Mouse (Mus musculus) hindbrain, embryonic 15.5 days (tissue): ENCODE data around the gene Kcnmb4. TPM values are rescaled to one million over a fixed set of nuclear protein-coding genes. Genes with fewer than 3 reads are reported as not detected.

ENCODE experiments used
- ATAC-seq: fragments of 200-750 bp; cut with Nextera tagmentation; 2 replicates; pipeline ENCODE4 v1.8.0; 2017; ENCODE audit warnings: low read depth, moderate number of reproducible peaks, moderate TSS enrichment; ENCODE audit not compliant: low FRiP score
- H3K27ac ChIP-seq: fragments of 300-500 bp; sonication (generic); replicated peaks from 2 replicates; pipeline ENCODE4 v1.5.1; 2015; ENCODE audit warnings: mild to moderate bottlenecking, inconsistent platforms
- H3K27me3 ChIP-seq: fragments of 300-500 bp; sonication (generic); 2 replicates; pipeline ENCODE4 v1.6.1; 2015; ENCODE audit warnings: control low read depth, inconsistent platforms
- H3K36me3 ChIP-seq: fragments of 300-500 bp; sonication (generic); 2 replicates; pipeline ENCODE4 v1.6.1; 2015; ENCODE audit warnings: control low read depth, inconsistent platforms
- H3K4me1 ChIP-seq: fragments of 300-500 bp; sonication (generic); replicated peaks from 2 replicates; pipeline ENCODE4 v1.6.1; 2015; ENCODE audit warnings: control low read depth, inconsistent platforms
- H3K4me2 ChIP-seq: fragments of 300-500 bp; sonication (generic); 2 replicates; pipeline ENCODE4 v1.6.1; 2015; ENCODE audit warnings: moderate library complexity, mild to moderate bottlenecking, inconsistent platforms
- H3K4me3 ChIP-seq: fragments of 300-500 bp; sonication (generic); 2 replicates; pipeline ENCODE4 v1.5.1; 2015; ENCODE audit warnings: mild to moderate bottlenecking, inconsistent platforms
- H3K9ac ChIP-seq: fragments of 300-500 bp; sonication (generic); 2 replicates; pipeline ENCODE4 v1.6.1; 2015; ENCODE audit warnings: inconsistent platforms
- H3K9me3 ChIP-seq: fragments of 300-500 bp; sonication (generic); 2 replicates; pipeline ENCODE4 v1.6.1; 2016; ENCODE audit warnings: control low read depth, inconsistent platforms
- WGBS: fragments of 180-500 bp; shearing (Covaris S2); methylation state at CpG from one replicate; pipeline ENCODE4 v1.1.7; 2015; 5-methylcytosine and 5-hydroxymethylcytosine counted together
- polyA plus RNA-seq: library from polyadenylated mRNA; unstranded; fragments of >200 nt; fragmentation: Nextera tagmentation; extraction: Ambion mirVana; gene quantifications from 2 replicates; pipeline ENCODE4 v1.2.1, GENCODE M21; 2015

Gene Kcnmb4
- polyA plus RNA-seq, 1 experiment from 2014 or later, result 34.9 TPM

DNA sequence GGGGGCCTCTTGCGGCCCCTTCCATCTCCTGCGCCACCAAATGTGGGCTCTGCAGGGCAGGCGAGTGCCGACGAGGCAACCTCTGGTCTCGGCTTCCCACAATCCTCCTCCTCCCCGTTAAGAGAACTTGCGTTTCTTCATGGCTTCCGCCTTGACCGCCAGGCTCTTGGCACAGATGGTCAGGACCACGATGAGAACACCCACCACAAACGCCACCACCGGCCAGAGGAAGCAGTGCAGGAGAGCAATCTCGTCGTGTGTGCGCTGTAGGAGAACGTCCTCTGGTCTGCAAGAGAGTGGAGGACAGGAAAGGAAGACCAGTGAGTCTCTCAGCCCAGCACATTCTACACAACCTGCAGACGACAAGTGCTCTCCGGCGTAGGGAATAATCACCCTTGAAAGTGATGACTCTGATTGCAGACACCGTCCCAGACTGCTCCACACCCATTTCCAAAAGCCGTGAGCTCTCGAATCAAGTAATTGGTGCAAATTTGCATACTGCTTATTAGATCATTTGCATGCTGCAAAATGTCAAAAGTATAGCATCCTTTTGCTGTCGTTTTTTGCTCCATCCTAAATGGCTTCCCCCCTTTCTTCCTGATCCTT is 55.5 kb downstream of the Kcnmb4 start:
- Histone ChIP-seq H3K36me3 (no peaks in the 10 kb centered on the region), H3K9me3 (no peaks in the 10 kb centered on the region), H3K4me1 (0 out of 2 replicates have a peak, but pooled peaks cover 3% of the 10 kb centered on the region), H3K9ac (no peak overlapping the region), H3K27ac (no peak overlapping the region), H3K27me3 (no peaks in the 10 kb centered on the region), H3K4me3 (no peak overlapping the region), H3K4me2 (no peak overlapping the region)
- ATAC-seq, result no peak
- WGBS, result 71% methylated on average over 24 of the region's 24 CpGs

DNA sequence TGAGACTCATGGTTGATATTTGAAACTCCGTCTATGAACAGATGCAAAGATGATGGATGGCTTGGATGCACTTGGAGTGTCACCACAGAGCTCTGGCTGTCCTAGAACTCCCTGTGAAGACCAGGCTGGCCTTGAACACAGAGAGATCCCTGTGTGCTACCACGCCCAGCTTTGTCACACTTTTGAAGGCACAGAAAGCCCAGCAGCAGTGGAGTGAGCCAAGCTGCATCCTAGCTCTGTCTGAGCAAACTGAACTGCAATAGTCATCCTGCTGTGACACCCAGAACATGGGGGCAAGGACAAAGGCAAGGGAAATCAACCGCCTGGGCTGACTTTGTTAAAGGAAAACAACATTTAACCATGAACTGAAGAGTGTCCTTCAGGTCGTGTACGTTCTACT is 57.0 kb downstream of the Kcnmb4 start:
- ATAC-seq, result no peak; the same call in 1 of the 2 replicates
- WGBS, result 58% methylated on average over 5 of the region's 5 CpGs
- H3K4me2 ChIP-seq, result no peak overlapping the region
- H3K9ac ChIP-seq, result no peak overlapping the region
- no peaks in the 10 kb centered on the region for H3K27me3 ChIP-seq
- no peak overlapping the region for H3K27ac ChIP-seq
- H3K4me1 ChIP-seq, result 0 out of 2 replicates have a peak, but pooled peaks cover 3% of the 10 kb centered on the region
- H3K36me3 ChIP-seq, result no peaks in the 10 kb centered on the region
- no peaks in the 10 kb centered on the region for H3K9me3 ChIP-seq
- no peak overlapping the region for H3K4me3 ChIP-seq

DNA sequence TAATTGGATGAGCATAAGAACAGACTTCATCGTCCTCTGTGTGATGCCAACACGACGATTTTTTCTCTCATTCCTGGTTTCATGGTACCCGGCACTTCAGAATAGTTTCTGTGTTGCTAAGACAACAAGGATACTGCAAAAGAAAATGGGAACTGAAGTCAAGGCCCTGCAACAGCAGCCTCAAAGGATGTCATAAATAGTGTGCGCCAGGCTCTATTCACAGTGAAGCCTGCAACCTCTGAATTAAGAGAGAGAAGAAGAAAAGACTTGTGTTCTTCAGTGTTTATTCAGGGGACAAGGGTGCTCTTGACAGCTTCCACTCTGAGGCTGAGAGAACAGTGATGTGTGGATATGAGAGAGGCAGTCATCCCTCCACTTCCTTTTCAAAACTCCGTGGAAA is 57.5 kb downstream of the Kcnmb4 start:
- Histone ChIP-seq H3K4me1 (0 out of 2 replicates have a peak, but pooled peaks cover 3% of the 10 kb centered on the region), H3K9me3 (no peaks in the 10 kb centered on the region), H3K27ac (no peak overlapping the region), H3K4me3 (no peak overlapping the region), H3K36me3 (no peaks in the 10 kb centered on the region), H3K9ac (no peak overlapping the region), H3K27me3 (no peaks in the 10 kb centered on the region), H3K4me2 (no peak overlapping the region)
- 27% methylated on average over 6 of the region's 6 CpGs for WGBS
- peak; percentile 45; the same call in 1 of the 2 replicates for ATAC-seq

DNA sequence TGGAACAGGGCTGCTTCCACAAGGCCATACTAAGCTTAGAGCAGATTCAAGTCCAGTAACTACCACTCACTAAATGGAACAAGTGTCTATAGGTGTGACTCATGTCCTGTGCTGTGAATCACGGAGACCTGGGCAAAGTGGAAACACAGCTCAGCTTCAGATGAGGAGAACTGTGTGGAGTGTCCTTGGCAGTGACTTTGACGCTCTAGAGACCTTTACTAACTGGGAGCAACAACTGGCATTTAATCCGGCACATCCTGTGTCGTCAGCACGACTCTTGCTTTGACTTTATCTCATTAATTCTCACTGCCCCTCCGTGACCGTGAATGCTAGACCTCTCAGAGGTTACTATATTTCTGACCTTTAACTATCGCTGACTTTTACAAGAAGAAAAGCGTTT is 62.9 kb downstream of the Kcnmb4 start:
- ATAC-seq, result no peak

DNA sequence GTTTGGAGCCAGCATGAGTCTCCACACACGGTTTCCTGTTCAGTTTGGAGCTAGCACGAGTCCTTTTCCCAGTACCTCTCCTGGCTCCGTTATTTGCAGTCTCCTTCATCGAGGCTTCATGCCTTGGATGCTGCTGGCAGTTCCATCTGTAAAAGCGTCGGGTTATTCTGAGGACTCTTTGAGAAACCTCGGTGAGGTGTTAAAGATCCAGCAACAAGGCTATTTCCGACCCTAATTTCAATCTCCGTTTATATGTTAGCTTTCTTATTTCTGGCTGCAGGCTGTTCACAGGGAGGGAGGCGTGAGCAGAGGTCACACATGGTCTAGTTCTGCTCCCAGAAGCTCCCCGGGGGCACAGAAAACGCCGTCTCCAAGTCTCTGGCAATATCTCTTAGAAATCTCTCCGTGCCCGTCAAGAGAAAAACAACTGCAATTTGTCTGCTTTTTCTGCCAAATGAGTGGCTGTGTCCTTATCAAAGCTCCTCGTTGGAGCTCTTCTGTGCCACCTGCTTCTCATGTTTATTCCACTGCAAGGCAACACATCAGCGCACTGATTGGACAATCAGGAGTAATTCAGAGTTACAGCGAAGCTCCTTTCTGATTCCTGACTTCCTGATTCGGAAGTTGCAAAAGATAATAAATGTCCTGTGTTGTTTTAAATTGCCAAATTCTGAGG is 65.9 kb downstream of the Kcnmb4 start:
- Histone ChIP-seq H3K4me2 (no peak overlapping the region), H3K27ac (no peak overlapping the region), H3K9me3 (no peaks in the 10 kb centered on the region), H3K36me3 (no peaks in the 10 kb centered on the region), H3K9ac (no peak overlapping the region), H3K4me1 (0 out of 2 replicates have a peak, but pooled peaks cover 3% of the 10 kb centered on the region), H3K27me3 (no peaks in the 10 kb centered on the region), H3K4me3 (no peak overlapping the region)
- WGBS, result 46% methylated on average over 19 of the region's 19 CpGs
- ATAC-seq, result no peak

More for the DNA sequence above, 62.9 kb downstream of the Kcnmb4 start:
- 62% methylated on average over 9 of the region's 9 CpGs for WGBS
- Histone ChIP-seq H3K4me3 (no peak overlapping the region), H3K4me1 (0 out of 2 replicates have a peak, but pooled peaks cover 3% of the 10 kb centered on the region), H3K36me3 (no peaks in the 10 kb centered on the region), H3K4me2 (no peak overlapping the region), H3K9me3 (no peaks in the 10 kb centered on the region), H3K27me3 (no peaks in the 10 kb centered on the region), H3K27ac (no peak overlapping the region), H3K9ac (no peak overlapping the region)

DNA sequence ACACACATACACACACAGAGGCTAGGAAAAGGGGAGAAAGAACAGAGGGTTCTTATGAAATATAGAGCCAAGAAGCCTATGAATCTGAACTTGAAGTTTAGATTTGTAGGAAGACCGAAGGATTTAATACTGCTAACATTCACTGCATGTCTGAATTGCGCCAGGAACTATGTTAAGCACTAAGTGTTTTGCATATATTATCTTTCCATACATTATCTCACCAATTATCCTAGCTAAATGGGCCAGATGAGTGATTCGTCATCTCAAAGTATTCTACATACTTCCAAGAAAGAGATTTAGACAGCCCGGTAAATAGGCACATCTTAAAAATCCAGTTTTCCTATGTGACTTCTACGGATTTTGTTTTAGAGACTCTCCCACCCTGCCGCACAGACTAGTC is 68.7 kb downstream of the Kcnmb4 start:
- no peak for ATAC-seq
- no peak overlapping the region for H3K27ac ChIP-seq
- H3K4me1 ChIP-seq, result 0 out of 2 replicates have a peak, but pooled peaks cover 3% of the 10 kb centered on the region
- no peak overlapping the region for H3K4me3 ChIP-seq
- WGBS, result 94% methylated on average over 6 of the region's 6 CpGs
- no peaks in the 10 kb centered on the region for H3K9me3 ChIP-seq
- no peaks in the 10 kb centered on the region for H3K27me3 ChIP-seq
- H3K4me2 ChIP-seq, result no peak overlapping the region
- H3K9ac ChIP-seq, result no peak overlapping the region
- no peaks in the 10 kb centered on the region for H3K36me3 ChIP-seq

DNA sequence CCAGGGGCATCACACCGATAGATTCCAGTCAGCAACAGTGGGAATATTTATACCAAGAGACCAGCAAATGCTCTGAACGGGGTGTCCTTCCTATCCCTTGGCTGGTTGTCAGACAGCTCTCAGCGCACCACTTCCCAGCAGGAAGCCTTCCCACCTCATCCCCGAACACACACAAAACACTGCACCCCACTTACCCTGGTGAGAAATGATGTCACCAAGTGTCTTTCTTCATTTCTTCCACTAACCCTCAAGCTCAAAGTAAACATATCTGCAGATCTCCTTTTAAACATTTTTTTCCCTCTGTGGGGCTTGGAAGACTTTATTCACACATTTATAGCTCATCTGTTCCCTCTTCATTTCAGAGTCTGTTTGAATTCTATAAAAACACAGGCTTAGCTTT is 70.0 kb downstream of the Kcnmb4 start:
- 76% methylated on average over 4 of the region's 4 CpGs for WGBS
- no peak for ATAC-seq
- no peak overlapping the region for H3K27ac ChIP-seq

DNA sequence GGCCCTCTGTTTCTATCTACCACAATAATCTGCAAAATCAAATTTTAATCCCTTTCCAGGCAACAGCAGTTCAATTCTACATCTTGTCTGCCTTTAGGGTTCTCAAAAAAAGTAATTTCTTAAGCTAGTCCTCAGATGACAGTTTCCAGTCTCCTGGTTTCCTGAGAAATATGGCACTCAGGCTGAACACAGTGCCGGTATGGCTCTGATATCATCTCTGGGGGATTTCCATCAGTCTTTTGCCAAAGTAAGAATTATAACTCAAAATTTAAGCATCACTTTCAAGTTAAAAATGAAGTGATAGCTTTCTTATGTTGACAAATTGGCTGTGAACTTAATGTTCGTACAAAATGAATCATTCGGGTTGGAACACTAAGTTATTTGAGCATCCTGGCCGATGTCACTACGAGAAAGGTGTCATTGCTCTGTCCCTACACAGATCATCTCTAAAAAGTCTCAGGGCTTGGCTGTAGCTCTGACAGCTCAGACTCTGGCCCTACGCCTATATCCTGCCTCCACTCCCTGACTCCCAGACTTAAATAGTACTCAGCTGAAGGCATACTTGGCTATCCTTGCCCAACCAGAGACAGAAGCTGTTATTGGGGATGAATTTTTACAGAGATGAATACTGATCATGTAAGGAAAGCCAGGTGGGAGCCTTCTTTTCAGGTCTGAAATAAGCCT is 70.8 kb downstream of the Kcnmb4 start:
- 90% methylated on average over 6 of the region's 6 CpGs for WGBS
- no peak overlapping the region for H3K9ac ChIP-seq
- no peak for ATAC-seq
- 0 out of 2 replicates have a peak, but pooled peaks cover under 1% of the 10 kb centered on the region for H3K4me1 ChIP-seq
- no peaks in the 10 kb centered on the region for H3K36me3 ChIP-seq
- no peak overlapping the region for H3K4me3 ChIP-seq
- H3K4me2 ChIP-seq, result no peak overlapping the region
- no peaks in the 10 kb centered on the region for H3K9me3 ChIP-seq
- H3K27me3 ChIP-seq, result no peaks in the 10 kb centered on the region
- H3K27ac ChIP-seq, result no peak overlapping the region

More for the DNA sequence above, 70.0 kb downstream of the Kcnmb4 start:
- Histone ChIP-seq H3K4me1 (0 out of 2 replicates have a peak, but pooled peaks cover 3% of the 10 kb centered on the region), H3K36me3 (no peaks in the 10 kb centered on the region), H3K4me2 (no peak overlapping the region), H3K27me3 (no peaks in the 10 kb centered on the region), H3K4me3 (no peak overlapping the region), H3K9ac (no peak overlapping the region), H3K9me3 (no peaks in the 10 kb centered on the region)

DNA sequence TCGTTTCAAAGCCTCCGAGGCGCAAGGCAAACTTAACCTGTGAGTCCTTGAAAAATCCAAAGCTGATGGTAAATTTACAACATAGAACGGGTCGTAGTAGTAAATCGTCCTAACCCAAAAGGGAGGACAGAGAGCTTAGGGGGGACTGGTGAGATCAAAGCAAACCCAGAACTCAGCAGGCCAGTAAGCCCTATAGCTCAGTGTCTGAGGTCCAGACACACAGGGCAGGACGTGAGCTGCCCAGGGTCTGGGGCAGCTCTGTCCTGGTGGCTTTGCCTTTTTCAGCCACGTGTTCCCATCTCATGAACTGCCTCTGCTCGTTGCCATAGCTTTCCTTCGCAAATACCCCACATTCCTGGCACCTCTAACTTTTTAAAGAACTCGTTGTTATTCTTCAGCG is 75.7 kb downstream of the Kcnmb4 start:
- Histone ChIP-seq H3K4me2 (peak overlapping the region; percentile 44), H3K9me3 (no peaks in the 10 kb centered on the region), H3K9ac (no peak overlapping the region), H3K4me1 (no peaks in the 10 kb centered on the region), H3K4me3 (no peak overlapping the region), H3K27me3 (no peaks in the 10 kb centered on the region), H3K36me3 (no peaks in the 10 kb centered on the region), H3K27ac (no peak overlapping the region)
- ATAC-seq, result peak; percentile 42; the same call in 1 of the 2 replicates
- WGBS, result 54% methylated on average over 12 of the region's 12 CpGs

DNA sequence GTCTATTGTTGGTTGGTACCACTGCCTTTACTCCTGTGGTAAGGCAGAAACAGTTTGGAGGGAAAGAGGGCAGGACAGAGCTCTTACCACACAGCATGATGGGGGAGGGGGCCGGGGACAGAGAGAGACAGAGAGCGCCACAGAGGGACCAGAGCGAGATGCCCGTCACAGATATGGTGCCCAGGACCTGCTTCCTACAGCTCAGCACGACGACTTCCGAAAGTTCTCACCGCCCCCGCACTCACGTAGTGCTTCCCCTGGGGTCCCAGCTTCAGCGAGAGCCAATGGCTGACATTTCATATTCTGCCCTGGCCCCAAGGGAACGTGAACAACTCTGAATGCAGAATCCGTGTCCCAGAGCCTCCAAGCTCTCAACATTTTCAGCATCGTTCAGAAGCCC is 76.1 kb downstream of the Kcnmb4 start:
- Histone ChIP-seq H3K9ac (no peak overlapping the region), H3K36me3 (no peaks in the 10 kb centered on the region), H3K4me1 (no peaks in the 10 kb centered on the region), H3K27me3 (no peaks in the 10 kb centered on the region), H3K9me3 (no peaks in the 10 kb centered on the region), H3K4me3 (no peak overlapping the region), H3K4me2 (peak overlapping the region; percentile 44), H3K27ac (no peak overlapping the region)
- ATAC-seq, result no peak
- 32% methylated on average over 14 of the region's 14 CpGs for WGBS

DNA sequence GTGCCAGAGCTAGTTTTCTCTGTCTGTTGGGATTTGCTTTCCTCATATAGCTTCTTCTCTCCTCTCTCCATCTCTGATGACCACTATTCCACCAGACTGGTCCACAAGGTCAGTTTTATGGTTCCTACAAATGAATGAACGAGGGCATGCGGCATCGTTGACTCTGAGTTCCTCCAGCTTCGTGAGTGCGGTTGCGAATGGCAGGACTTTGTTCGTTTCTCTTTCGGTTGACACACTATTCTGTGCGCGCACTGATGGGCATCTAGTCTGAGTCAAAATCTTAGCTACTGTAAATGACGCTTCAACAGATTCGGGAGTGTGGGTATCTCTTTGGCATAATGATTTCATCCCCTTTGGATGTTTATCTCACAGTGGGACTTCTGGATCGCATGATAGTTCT is 76.7 kb downstream of the Kcnmb4 start:
- WGBS, result 89% methylated on average over 13 of the region's 13 CpGs
- ATAC-seq, result no peak
- Histone ChIP-seq H3K27me3 (no peaks in the 10 kb centered on the region), H3K4me1 (no peaks in the 10 kb centered on the region), H3K9me3 (no peaks in the 10 kb centered on the region), H3K4me2 (no peak overlapping the region), H3K9ac (no peak overlapping the region), H3K27ac (no peak overlapping the region), H3K36me3 (no peaks in the 10 kb centered on the region), H3K4me3 (no peak overlapping the region)

DNA sequence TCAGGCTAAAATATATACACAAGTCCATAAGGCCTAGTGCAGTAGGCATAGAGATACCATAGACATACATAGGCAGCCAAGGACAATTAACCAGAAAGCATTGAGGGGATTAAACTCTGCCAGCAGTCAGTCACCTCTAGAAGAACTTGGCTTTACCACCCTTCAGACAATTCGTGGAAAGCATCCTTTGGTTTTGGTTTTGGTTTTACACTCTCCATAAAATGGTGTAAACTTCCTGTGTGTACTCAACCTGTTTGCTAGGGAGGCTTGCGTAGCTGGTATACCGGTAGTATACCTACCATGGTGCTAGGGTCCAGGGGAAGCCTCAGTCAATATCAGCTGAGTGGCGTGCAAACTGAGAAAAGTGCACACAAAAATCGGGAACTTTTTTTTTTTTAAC is 77.4 kb downstream of the Kcnmb4 start:
- H3K9ac ChIP-seq, result no peak overlapping the region
- no peak overlapping the region for H3K4me3 ChIP-seq
- no peaks in the 10 kb centered on the region for H3K9me3 ChIP-seq
- no peak overlapping the region for H3K4me2 ChIP-seq
- H3K27ac ChIP-seq, result no peak overlapping the region
- no peak for ATAC-seq
- H3K27me3 ChIP-seq, result no peaks in the 10 kb centered on the region
- no peaks in the 10 kb centered on the region for H3K36me3 ChIP-seq
- no peaks in the 10 kb centered on the region for H3K4me1 ChIP-seq
- 84% methylated on average over 5 of the region's 5 CpGs for WGBS
